Mouse (Mus musculus) liver, postnatal 0 days (tissue): ENCODE measurements around the gene Git2.

Experiments used
- CTCF ChIP-seq: sonication (generic); IDR thresholded peaks from 2 replicates; pipeline ENCODE4 v1.5.1; 2016; ENCODE audit warnings: antibody characterized with exemption, low read depth
- EP300 ChIP-seq: IDR thresholded peaks from 2 replicates; pipeline ENCODE4 v1.6.1; 2016; ENCODE audit warnings: antibody characterized with exemption, low read depth, mild to moderate bottlenecking

- no peak for TF ChIP-seq CTCF
- TF ChIP-seq EP300: no peak
Measured at GRCm38 (mm10) chr5:114783405-114784163, 8.3 kb upstream of the Git2 start.
